Mouse (Mus musculus) heart, postnatal 0 days (tissue): ENCODE data around the gene Krtap14. TPM values are rescaled to one million over a fixed set of nuclear protein-coding genes. Genes with fewer than 3 reads are reported as not detected.
A peak's percentile ranks its signal among the peaks of the same experiment; 100 is the strongest.

ENCODE experiments used
- ATAC-seq: fragments of 200-750 bp; cut with Nextera tagmentation; 2 replicates; pipeline ENCODE4 v1.8.0; 2017; ENCODE audit warnings: low read depth, moderate number of reproducible peaks, moderate library complexity; ENCODE audit not compliant: insufficient read depth
- DNase-seq: peaks from one replicate; pipeline ENCODE4 v3.0.0-alpha.2; 2016; ENCODE audit warnings: low spot score
- H3K27ac ChIP-seq: fragments of 300-500 bp; sonication (generic); 2 replicates; pipeline ENCODE4 v1.5.1; 2014; ENCODE audit warnings: low read depth, mild to moderate bottlenecking
- H3K27me3 ChIP-seq: fragments of 300-500 bp; sonication (generic); 2 replicates; pipeline ENCODE4 v1.6.1; 2014; ENCODE audit warnings: low read length, mixed read lengths; ENCODE audit not compliant: control insufficient read depth, insufficient read depth
- H3K36me3 ChIP-seq: fragments of 300-500 bp; sonication (generic); replicated peaks from 2 replicates; pipeline ENCODE4 v1.6.1; 2014; ENCODE audit warnings: low read length, mixed read lengths; ENCODE audit not compliant: control insufficient read depth, insufficient read depth
- H3K4me1 ChIP-seq: fragments of 300-500 bp; sonication (generic); 2 replicates; pipeline ENCODE4 v1.6.1; 2014; ENCODE audit warnings: antibody characterized with exemption; ENCODE audit not compliant: control insufficient read depth, insufficient read depth
- H3K4me2 ChIP-seq: fragments of 300-500 bp; sonication (generic); 2 replicates; pipeline ENCODE4 v1.6.1; 2014; ENCODE audit warnings: low read depth, mild to moderate bottlenecking, low read length, moderate library complexity
- H3K4me3 ChIP-seq: fragments of 300-500 bp; sonication (generic); 2 replicates; pipeline ENCODE4 v1.5.1; 2014; ENCODE audit warnings: low read depth, low read length
- H3K9ac ChIP-seq: fragments of 300-500 bp; sonication (generic); replicated peaks from 2 replicates; pipeline ENCODE4 v1.6.1; 2014; ENCODE audit warnings: low read depth, low read length, mixed read lengths
- H3K9me3 ChIP-seq: fragments of 300-500 bp; sonication (generic); replicated peaks from 2 replicates; pipeline ENCODE4 v1.6.1; 2016; ENCODE audit warnings: low read length; ENCODE audit not compliant: control insufficient read depth
- CTCF ChIP-seq: IDR thresholded peaks from 2 replicates; pipeline ENCODE4 v1.5.1; 2016; ENCODE audit warnings: antibody characterized with exemption, control low read depth, low read depth
- EP300 ChIP-seq: IDR thresholded peaks from 2 replicates; pipeline ENCODE4 v1.6.1; 2016; ENCODE audit warnings: antibody characterized with exemption, low read depth
- WGBS: fragments of 180-500 bp; shearing (Covaris S2); extraction: QIAGEN DNeasy Blood & Tissue Kit; methylation state at CpG from one replicate; pipeline ENCODE4 v1.1.7; 2014; 5-methylcytosine and 5-hydroxymethylcytosine counted together
- polyA plus RNA-seq: library from polyadenylated mRNA; unstranded; fragments of >200 nt; fragmentation: Nextera tagmentation; extraction: Ambion mirVana; gene quantifications from 2 replicates; pipeline ENCODE4 v1.2.1, GENCODE M21; 2015
- total RNA-seq: library from RNA; depleted of rRNA; stranded (reverse); fragments of >200 nt; gene quantifications from 2 replicates; pipeline ENCODE4 v1.2.3, GENCODE M21; 2014; ENCODE audit warnings: low replicate concordance

Krtap14 gene
- total and polyA plus RNA-seq, 2 experiments from 2014 or later: not detected

GRCm38 (mm10) chr16:88847363-88847762 is 21.4 kb upstream of the Krtap14 start:
- ATAC-seq (no peak), DNase-seq (no peak)
- no peak overlapping the region for H3K4me3 ChIP-seq
- H3K27me3 ChIP-seq: no peaks in the 10 kb centered on the region
- H3K9ac ChIP-seq: no peak overlapping the region
- no peaks in the 10 kb centered on the region for H3K9me3 ChIP-seq
- 90% methylated on average over 1 of the region's 1 CpGs for WGBS
- H3K4me2 ChIP-seq: no peak overlapping the region
- no peaks in the 10 kb centered on the region for H3K36me3 ChIP-seq
- no peak overlapping the region for H3K27ac ChIP-seq
- no peaks in the 10 kb centered on the region for H3K4me1 ChIP-seq
- TF ChIP-seq CTCF (no peak), EP300 (no peak)

GRCm38 (mm10) chr16:88826978-88827377 is 1.0 kb upstream of the Krtap14 start:
- Histone ChIP-seq H3K36me3 (no peaks in the 10 kb centered on the region), H3K27ac (no peak overlapping the region), H3K27me3 (no peaks in the 10 kb centered on the region), H3K9me3 (no peaks in the 10 kb centered on the region), H3K4me3 (no peak overlapping the region), H3K4me2 (no peak overlapping the region), H3K9ac (no peak overlapping the region), H3K4me1 (no peaks in the 10 kb centered on the region)
- 72% methylated on average over 3 of the region's 3 CpGs for WGBS
- DNase-seq (no peak), ATAC-seq (no peak)
- TF ChIP-seq EP300: no peak
- no peak for TF ChIP-seq CTCF

- Histone ChIP-seq H3K9ac (no peak overlapping the region), H3K9me3 (no peaks in the 10 kb centered on the region), H3K4me2 (no peak overlapping the region), H3K4me3 (no peak overlapping the region), H3K36me3 (no peaks in the 10 kb centered on the region), H3K27me3 (no peaks in the 10 kb centered on the region), H3K27ac (no peak overlapping the region), H3K4me1 (no peaks in the 10 kb centered on the region)
- TF ChIP-seq CTCF (peak; percentile 54), EP300 (no peak)
- 71% methylated on average over 3 of the region's 3 CpGs for WGBS
- no peak for DNase-seq
- ATAC-seq: no peak
Observed at GRCm38 (mm10) chr16:88823736-88824135, 2.2 kb downstream of the Krtap14 start.

GRCm38 (mm10) chr16:88820066-88820465 is 5.9 kb downstream of the Krtap14 start, which contains the start of gene Krtap15:
TSS of gene Krtap15 (plus strand) at chr16:88820215.
- WGBS: 64% methylated on average over 3 of the region's 3 CpGs
- DNase-seq: no peak
- H3K27me3 ChIP-seq: no peaks in the 10 kb centered on the region

GRCm38 (mm10) chr16:88811827-88812226 is 14.1 kb downstream of the Krtap14 start, which contains the start of gene Gm20741:
TSS of gene Gm20741 (minus strand) at chr16:88812220.
- Histone ChIP-seq H3K4me3 (no peak within 1 kb of the TSS), H3K27ac (no peak within 1 kb of the TSS), H3K4me2 (no peak within 1 kb of the TSS), H3K27me3 (no peaks in the 10 kb centered on the region), H3K36me3 (no peaks in the 10 kb centered on the region), H3K9me3 (no peaks in the 10 kb centered on the region), H3K9ac (no peak within 1 kb of the TSS), H3K4me1 (no peaks in the 10 kb centered on the region)
- DNase-seq (no peak), ATAC-seq (no peak)
- WGBS: 60% methylated on average over 2 of the region's 2 CpGs
- TF ChIP-seq EP300: no peak
- no peak for TF ChIP-seq CTCF

More at GRCm38 (mm10) chr16:88820066-88820465, 5.9 kb downstream of the Krtap14 start, which contains the start of gene Krtap15:
- Histone ChIP-seq H3K9me3 (no peaks in the 10 kb centered on the region), H3K4me2 (no peak within 1 kb of the TSS), H3K4me1 (no peaks in the 10 kb centered on the region), H3K36me3 (no peaks in the 10 kb centered on the region), H3K27ac (no peak within 1 kb of the TSS), H3K4me3 (no peak within 1 kb of the TSS), H3K9ac (no peak within 1 kb of the TSS)
- no peak for TF ChIP-seq CTCF
- TF ChIP-seq EP300: no peak
- no peak for ATAC-seq

- Histone ChIP-seq H3K36me3 (no peaks in the 10 kb centered on the region), H3K27ac (no peak overlapping the region), H3K4me1 (no peaks in the 10 kb centered on the region), H3K4me3 (no peak overlapping the region), H3K9ac (no peak overlapping the region), H3K9me3 (no peaks in the 10 kb centered on the region), H3K27me3 (no peaks in the 10 kb centered on the region), H3K4me2 (no peak overlapping the region)
- no peak for DNase-seq
- ATAC-seq: no peak
- 56% methylated on average over 2 of the region's 2 CpGs for WGBS
- TF ChIP-seq CTCF (no peak), EP300 (no peak)
Observed at GRCm38 (mm10) chr16:88786786-88787185, 39.2 kb downstream of the Krtap14 start.
